Mouse (Mus musculus) kidney, postnatal 25 days (tissue): ENCODE results near the gene Strn4.
A peak's percentile ranks its signal among the peaks of the same experiment; 100 is the strongest.

Source experiments
- DNase-seq, 2 experiments: peaks; one replicate each; pipeline ENCODE4 v3.0.0; 2021; ENCODE audit warnings: mixed read lengths in 2 of 2

Gene Strn4

GRCm38 (mm10) chr7:16810920-16811648 is 4.6 kb upstream of the Strn4 start:
- DNase-seq, result no peak

DNA sequence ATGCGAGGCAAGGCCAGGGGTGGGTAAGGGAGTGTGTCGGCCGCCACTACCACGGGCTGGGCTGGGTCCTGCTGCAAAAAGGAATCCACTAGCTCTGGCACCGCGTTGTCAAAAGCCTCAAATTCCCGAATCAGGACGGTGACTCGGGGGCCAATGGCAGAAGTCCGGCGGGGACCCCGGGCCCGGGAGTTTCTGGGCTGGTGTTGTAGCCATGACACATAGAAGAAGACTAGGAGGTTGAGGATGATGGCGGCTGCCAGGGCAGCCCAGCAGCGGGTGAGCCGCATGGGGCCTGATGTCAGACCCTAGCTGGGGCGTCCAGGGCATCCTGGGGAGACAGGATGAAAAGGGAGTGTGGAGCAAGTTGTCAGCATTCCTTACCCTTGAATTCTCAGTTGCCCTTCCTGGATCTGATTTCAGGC is 4.0 kb upstream of the Strn4 start:
- DNase-seq, result no peak

DNA sequence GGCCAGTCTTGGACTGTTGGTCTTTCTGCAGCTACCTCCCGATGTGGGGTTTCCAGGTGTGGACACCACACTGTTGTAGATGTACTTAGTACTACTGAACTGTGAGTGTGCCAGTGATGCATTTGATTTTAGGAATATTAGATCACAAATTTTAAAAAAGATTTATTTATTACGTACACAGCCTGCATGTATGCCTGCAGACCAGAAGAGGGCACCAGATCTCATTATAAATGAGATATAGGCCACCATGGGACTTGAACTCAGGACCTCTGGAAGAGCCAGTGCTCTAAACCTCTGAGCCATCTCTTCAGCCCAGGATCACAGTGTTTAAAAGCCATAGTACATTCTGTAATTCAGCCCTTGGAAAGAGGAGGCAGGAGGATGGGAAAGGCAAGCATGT is 3.2 kb upstream of the Strn4 start:
- no peak for DNase-seq

GRCm38 (mm10) chr7:16816078-16816474 is 387 bp downstream of the Strn4 start:
- DNase-seq, result peak; percentile 79 to 92

DNA sequence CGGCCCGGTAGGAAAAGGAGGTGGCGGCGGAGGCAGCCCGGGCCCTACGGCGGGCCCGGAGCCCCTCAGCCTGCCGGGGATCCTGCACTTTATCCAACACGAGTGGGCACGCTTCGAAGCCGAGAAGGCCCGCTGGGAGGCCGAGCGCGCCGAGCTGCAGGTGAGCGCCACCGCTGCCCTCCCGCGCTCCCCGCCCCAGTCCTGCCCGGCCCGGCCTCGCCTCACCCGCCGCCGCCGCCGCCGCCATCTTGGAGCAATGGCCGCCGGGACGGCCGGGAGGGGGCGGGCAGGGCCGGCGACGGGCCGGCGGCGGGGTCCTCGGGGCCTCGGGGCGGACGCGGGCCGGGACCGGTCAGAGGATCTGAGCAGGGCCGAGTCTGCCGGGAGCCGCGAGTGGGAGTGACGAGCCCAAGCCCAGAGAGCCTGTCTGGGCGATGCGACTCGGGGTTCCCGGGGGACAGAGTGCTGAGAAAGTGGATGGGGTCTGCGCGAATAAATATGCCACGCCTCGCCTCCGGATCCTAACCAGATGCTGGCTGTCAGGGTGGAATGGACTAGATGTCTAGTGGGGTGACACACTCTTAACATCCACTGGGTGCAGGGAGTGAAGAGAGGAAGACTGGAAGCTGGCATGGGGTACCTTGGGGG is 910 bp downstream of the Strn4 start, which contains the start of gene Fkrp:
Fkrp (minus strand) TSS at position 258 of the 648 bp plus-strand sequence.
- DNase-seq, result peak; percentile 61 to 71

DNA sequence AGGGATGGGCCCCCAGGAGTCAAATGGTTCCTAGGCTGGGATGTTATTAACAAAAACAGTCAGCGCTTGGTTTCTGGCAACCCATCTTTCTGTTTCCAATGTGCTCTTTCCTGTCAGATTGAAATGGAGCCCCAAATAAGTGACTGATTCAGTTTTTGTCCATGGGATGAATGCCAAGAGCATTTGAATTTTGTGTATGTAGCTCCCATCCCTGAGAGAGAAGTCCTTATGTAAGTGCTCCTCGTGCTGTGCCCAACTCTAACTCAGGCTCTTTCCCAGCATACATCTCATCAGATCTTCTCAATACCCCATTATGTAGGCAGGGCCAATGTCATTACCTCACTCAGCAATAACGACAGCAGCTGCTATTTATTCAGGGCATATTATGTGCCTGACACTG is 2.0 kb downstream of the Strn4 start:
- no peak for DNase-seq

DNA sequence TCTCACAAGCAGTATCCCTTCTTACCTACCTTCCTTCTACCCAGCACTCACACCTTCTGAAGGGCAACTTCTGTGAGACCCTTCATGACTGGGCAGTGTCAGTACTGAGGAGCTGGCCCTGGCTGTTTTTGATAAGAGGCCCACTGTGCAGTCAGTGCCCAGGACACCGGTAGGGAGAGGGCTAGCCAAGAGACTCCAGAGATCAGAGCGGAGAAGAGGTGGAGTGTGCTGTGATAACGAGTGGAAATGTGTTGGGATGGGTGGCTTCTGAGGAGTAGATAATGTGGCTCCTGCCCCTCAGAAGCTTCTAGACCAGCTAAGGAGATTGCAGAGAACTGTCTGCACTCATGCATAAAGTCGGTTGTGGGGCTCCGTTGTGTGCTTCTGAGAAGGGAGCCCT is 4.1 kb downstream of the Strn4 start:
- no peak for DNase-seq

GRCm38 (mm10) chr7:16820271-16820763 is 4.6 kb downstream of the Strn4 start:
- DNase-seq, result no peak

- no peak for DNase-seq
These were observed 5.4 kb downstream of the Strn4 start for GRCm38 (mm10) chr7:16821091-16821490.

DNA sequence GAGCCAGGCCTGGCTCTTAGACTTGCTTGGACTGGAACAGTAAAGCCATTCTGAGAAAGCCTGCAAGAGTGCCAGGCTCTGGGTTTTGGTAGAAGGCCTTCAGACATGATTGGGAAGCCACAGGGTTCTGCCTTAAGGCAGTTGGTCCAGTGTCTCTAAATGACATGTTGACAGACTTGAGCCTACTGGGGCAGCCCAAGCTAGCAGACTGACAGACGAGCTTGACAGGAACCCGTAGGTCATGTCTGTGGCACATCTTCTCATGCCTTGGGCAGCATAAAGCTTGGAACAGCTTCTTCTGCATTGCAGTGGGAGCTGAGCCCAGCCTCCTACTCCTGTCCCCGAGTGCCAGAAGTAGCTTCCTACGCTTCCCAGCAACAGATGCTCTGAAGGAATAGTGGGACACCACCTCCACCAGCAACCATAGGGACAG is 6.0 kb downstream of the Strn4 start:
- DNase-seq, result no peak

DNA sequence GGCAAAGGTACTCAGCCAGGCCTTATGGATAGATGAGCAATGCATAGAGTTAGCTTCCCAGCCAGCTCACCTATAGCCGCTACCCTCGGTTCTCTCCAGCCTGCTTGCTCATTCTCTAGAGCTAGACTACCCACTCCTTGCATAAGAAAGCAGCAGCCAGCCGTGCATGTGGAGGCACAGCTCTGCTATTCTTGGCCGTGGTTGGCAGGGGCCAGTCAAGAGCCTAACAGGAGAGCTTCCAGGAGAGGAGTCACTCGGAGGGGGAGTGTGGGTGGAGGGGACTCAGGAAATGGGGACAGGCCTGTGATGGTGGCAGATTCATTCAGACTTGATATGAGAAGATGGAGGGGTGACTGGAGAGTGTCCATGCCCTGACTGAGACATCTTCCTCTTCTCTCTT is 8.0 kb downstream of the Strn4 start:
- no peak for DNase-seq

- DNase-seq, result peak in 1 of 2 experiments; percentile 52
These were observed 10.1 kb downstream of the Strn4 start for GRCm38 (mm10) chr7:16825785-16826184.

DNA sequence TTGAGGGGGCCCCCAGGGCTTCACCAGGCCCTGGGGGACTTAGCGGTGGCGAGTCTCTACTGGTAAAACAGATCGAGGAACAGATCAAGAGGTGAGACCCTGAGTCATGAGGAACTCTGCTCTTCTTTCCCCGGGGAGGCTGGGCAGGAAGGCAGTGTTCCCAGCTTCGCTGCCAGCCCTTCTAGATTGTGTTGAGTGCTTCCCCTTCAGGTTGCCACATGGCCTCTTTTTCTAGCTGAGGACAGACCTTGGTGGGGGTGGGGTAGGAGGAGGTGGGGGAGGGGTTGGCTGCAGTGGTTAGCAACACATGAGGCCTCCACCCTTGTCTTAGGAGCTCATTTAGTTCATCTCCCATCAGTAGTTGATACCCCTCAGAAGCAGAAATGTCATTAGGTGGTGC is 10.9 kb downstream of the Strn4 start:
- DNase-seq, result no peak

- DNase-seq, result no peak
These were observed 11.6 kb downstream of the Strn4 start for GRCm38 (mm10) chr7:16827274-16827673.

- peak; percentile 29 to 64 for DNase-seq
These were observed 14.8 kb downstream of the Strn4 start for GRCm38 (mm10) chr7:16830449-16830848.

DNA sequence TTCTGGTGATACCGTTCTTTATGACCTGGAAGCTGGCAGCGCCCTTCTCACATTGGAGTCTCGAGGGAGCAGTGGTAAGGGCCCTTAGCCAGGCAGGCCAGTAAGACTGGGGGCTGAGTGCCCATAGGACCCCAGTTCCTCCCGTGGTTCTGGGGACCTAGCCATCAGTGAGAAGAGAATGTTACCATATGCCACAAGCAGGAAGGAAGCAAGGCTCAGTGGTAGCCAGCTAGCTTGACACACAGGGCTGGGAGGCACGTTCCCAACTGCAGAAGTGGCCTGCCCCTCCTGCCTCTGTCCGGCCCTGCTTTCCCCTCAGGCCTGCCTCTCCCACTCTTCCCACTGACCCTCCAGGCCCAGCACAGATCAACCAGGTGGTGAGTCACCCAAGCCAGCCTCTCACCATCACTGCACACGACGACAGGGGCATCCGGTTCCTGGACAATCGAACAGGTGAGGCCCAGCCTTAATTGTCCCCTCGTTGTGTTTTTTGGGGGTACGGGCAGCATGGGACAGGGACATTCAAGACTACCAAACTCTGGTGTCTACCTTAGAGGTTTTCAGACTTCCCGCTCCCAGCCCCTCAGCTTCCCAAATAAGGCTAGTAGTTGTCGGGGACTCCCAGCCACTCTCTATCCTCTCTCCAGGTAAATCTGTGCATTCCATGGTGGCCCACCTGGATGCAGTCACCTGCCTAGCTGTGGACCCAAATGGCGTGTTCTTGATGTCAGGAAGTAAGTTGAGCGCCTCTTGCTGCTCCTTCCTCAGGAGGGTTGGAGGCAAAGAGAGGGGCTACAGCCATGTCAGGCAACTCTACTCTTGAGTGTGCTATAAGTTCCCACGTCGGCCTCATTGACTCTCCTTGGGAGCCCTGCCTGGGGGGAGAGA is 22.5 kb downstream of the Strn4 start:
- no peak for DNase-seq

GRCm38 (mm10) chr7:16838804-16839426 is 23.2 kb downstream of the Strn4 start:
- DNase-seq, result no peak

DNA sequence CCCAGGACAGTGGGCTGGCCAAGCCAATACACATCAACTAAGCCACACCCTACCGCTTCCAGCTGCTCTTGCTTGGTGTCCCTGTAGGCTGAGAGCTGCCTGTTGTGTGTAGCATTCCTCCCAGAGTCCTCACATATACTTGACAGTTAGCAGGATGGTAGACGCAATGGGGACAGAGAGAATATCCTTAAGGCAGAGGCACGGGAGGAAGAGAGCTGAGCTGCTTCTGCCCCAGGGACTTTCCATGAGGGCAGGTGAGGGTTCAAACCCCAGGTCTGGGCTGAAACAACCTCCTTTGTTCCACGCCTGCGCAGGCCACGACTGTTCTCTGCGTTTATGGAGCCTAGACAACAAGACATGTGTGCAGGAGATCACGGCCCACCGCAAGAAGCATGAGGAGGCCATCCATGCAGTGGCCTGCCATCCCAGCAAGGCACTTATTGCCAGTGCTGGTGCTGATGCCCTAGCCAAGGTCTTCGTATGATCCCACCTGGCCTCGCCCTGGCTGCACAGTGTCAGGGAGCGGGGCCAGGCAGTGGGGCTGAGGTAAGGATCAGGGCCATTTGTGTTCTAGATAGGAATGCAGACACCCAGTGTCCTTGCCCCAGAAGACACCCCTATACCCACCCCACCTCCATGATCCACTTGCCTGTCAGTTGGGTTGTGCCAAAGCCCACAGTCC is 23.9 kb downstream of the Strn4 start:
- no peak for DNase-seq

DNA sequence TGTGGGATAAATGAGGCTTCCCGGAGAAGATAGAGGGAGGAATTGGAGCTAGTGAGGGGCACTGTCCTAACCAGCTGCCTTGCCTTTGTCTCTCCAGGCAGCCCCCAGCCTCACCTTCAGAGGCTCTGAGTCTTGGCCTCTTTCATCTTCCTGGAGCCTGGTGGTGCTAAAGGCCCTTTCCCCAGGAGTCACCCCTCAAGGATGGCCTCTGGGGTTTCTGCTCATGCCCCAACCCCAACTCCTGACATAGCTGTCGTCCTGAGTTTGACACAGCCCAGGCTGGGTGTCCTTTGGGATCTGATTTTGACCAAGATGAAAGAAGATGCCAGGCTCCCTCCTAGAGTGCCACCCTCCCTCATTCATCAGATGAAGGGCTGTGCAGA is 24.4 kb downstream of the Strn4 start:
- no peak for DNase-seq

- DNase-seq, result no peak
These were observed 25.4 kb downstream of the Strn4 start for GRCm38 (mm10) chr7:16841078-16841477.

- no peak for DNase-seq
These were observed 26.2 kb downstream of the Strn4 start for GRCm38 (mm10) chr7:16841561-16842560.
